Mouse (Mus musculus): ENCODE data around the gene Wapl. TPM values are rescaled to one million over a fixed set of nuclear protein-coding genes. Genes with fewer than 3 reads are reported as not detected.

Wapl gene
- polyA plus RNA-seq (2012; ENCODE audit: low replicate concordance): 12.1 and 14.5 TPM in 2 replicates

DNA sequence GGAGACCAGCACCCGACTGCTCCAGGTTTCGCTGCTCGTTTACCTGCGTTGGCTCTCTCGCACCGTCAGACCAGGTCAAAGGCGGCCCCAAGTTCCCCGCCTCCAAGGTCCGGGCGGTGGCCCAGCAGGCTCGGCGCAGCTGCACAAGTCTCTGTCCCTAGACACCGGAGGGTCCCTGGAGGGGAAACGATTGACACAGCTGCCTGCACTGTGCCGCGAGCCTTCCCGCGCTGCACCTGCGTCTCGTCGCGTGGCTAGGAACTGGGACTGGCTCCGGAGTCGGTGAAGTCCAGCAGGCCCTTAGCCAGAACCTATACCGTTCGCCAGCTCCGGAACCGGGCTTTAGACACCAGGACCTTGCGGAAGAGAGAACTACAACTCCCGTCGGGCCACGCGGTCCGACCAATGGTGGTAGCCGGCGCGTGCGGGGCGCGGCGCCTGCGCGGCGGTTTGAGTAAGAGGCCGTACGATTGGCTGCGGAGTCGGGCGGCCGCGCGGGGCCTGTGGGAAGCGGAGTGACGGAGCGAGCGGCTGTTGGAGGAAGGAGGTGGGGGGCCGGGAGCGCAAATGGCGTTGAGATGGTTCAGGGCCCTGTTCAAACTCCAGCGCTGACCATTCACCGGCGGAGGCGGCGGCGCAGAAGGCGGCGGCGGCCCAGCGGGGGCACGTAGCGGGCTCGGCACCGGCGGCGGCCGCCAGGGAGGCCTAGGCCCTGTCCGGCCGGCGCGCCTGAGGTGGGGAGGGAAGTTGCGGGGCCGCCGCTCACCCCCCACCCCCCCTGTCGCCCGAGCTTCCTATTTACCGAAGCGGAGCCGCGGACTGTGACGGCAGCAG lies at the start of gene Wapl:
Wapl (plus strand) TSS at position 534 of the 834 bp plus-strand sequence.

Other genes starting within 250 kb of the Wapl start
- 0.10 and 0.37 TPM in 2 replicates for gene Bmpr1a, start 170.6 kb upstream of the Wapl start, polyA plus RNA-seq (2012; ENCODE audit: low replicate concordance)
- gene 9230112D13Rik, start 151.1 kb upstream of the Wapl start, polyA plus RNA-seq (2012; ENCODE audit: low replicate concordance): not detected in 2 replicates
- not detected in 2 replicates for gene Ldb3, start 85.2 kb upstream of the Wapl start, polyA plus RNA-seq (2012; ENCODE audit: low replicate concordance)
- not detected in 2 replicates for gene Opn4, start 73.8 kb upstream of the Wapl start, polyA plus RNA-seq (2012; ENCODE audit: low replicate concordance)
- not detected in 2 replicates for gene Grid1, start 146.2 kb downstream of the Wapl start, polyA plus RNA-seq (2012; ENCODE audit: low replicate concordance)